Mouse (Mus musculus) c-Kit-negative CD71-positive TER-119-positive erythroid progenitor cells, embryonic 14.5 days (primary cell): ENCODE measurements around the gene Pcsk7.

Source experiments
- DNase-seq: peaks from one replicate; pipeline ENCODE4 v3.0.0-alpha.2; 2013; ENCODE audit warnings: low read depth, low spot score

Gene Pcsk7

DNA sequence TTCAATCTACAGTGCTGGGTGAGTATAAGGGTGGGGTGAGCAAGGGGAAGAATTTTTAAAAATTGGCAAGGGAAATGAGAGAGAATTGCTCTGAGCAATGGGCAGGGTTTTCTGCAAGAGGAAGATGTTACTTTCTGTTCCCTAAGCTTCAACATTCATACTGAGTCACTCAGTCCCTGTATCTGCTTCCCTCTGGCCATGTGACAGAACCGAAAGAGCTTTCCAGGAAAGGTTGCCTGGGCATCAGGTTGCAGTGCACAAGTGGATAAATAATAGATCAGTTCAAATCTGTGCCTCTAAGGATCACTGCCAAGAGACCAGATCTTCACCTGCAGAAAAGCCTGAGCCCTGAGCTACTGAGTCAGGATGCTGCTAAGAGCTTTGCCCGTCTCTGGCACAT lies 55.6 kb downstream of the Pcsk7 start:
- DNase-seq: no peak

DNA sequence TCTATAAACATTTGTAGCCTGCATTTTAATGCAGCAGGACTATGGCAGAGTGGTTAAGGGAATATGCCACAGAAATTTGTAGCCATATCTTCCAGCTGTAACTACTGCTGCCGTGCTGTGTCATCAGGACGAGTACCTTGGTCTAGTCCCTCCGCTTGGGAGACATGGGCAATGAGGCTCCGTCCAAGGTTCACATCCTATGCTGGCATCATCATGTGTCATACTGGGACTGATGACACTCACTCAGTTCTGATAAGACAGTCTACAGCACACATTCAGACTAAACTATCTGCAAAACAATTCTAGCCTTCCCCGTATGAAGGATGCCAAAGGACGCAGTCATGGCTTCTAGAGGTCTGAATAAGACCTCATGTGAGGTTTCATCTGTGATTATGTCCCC lies 57.3 kb downstream of the Pcsk7 start:
- no peak for DNase-seq

DNA sequence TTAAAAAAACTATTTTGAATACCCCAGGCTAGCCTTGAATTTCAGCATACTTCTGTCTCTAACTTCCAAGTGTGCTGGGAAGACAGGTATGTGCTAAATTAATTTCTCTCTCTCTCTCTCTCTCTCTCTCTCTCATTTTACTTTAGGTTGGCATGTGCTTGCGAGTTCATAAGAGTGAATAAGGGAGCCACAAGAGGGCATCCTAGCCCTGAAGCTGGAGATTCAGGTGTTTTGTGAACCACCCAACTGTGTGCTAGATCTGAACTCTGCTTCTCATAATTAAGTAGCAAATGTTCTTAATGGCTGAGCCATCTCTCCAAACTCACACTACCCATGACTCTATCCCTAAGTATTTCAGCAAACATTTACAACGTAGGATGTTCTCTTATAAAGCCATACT lies 70.6 kb downstream of the Pcsk7 start:
- no peak for DNase-seq
